Mouse (Mus musculus) layer of hippocampus, adult 2 months (tissue): ENCODE results near the gene Camk2n1. TPM values are rescaled to one million over a fixed set of nuclear protein-coding genes. Genes with fewer than 3 reads are reported as not detected.
A peak's percentile ranks its signal among the peaks of the same experiment; 100 is the strongest.

Experiments used
- DNase-seq, 2 experiments: peaks; one replicate each; pipeline ENCODE4 v3.0.0; 2022; ENCODE audit warnings: low spot score in 2 of 2
- H3K27ac ChIP-seq: fragments of 200-600 bp; 2 replicates; pipeline ENCODE4 v1.8.1; 2022
- H3K4me3 ChIP-seq: fragments of 200-600 bp; 2 replicates; pipeline ENCODE4 v1.8.1; 2022; ENCODE audit warnings: mild to moderate bottlenecking
- CTCF ChIP-seq: fragments of 200-600 bp; conservative IDR thresholded peaks from 2 replicates; pipeline ENCODE4 v1.8.1; 2022; ENCODE audit warnings: antibody characterized with exemption, mild to moderate bottlenecking, moderate library complexity
- total RNA-seq, 2 experiments: library from RNA; stranded (reverse); gene quantifications; 2 replicates each; pipeline ENCODE4 v1.2.3; 2021

The Camk2n1 gene
- total RNA-seq, 2 experiments from 2014 or later, result 378 to 385 TPM

GRCm38 (mm10) chr4:138426778-138427705, 27.1 kb upstream of the Camk2n1 start:
- peak; percentile 87 for TF ChIP-seq CTCF
- Histone ChIP-seq H3K4me3 (peak overlapping the region; percentile 6; the same call in 1 of the 2 replicates), H3K27ac (peak overlapping the region; percentile 73)
- peak; percentile 92 to 93 for DNase-seq

- no peak overlapping the region for H3K27ac ChIP-seq
- no peak overlapping the region for H3K4me3 ChIP-seq
- TF ChIP-seq CTCF, result peak; percentile 79
- DNase-seq, result peak in 1 of 2 experiments; percentile 53
Observed at GRCm38 (mm10) chr4:138429778-138430177, 24.3 kb upstream of the Camk2n1 start.

GRCm38 (mm10) chr4:138431340-138431739, 22.8 kb upstream of the Camk2n1 start:
- H3K27ac ChIP-seq, result no peak overlapping the region
- DNase-seq, result no peak
- no peak overlapping the region for H3K4me3 ChIP-seq
- no peak for TF ChIP-seq CTCF

GRCm38 (mm10) chr4:138434347-138435316, 19.5 kb upstream of the Camk2n1 start, which contains the start of gene Mul1:
Gene Mul1, plus strand, starts transcription at chr4:138434671.
- peak within 1 kb of the TSS; percentile 94 for H3K27ac ChIP-seq
- DNase-seq, result peak; percentile 97 to 99
- TF ChIP-seq CTCF, result peak; percentile 61
- peak within 1 kb of the TSS; percentile 90 for H3K4me3 ChIP-seq

GRCm38 (mm10) chr4:138440062-138440461, 14.1 kb upstream of the Camk2n1 start:
- H3K4me3 ChIP-seq, result no peak overlapping the region
- no peak overlapping the region for H3K27ac ChIP-seq
- TF ChIP-seq CTCF, result no peak
- no peak for DNase-seq

- Histone ChIP-seq H3K4me3 (no peak overlapping the region), H3K27ac (no peak overlapping the region)
- no peak for DNase-seq
- TF ChIP-seq CTCF, result no peak
Observed at GRCm38 (mm10) chr4:138444941-138445340, 9.2 kb upstream of the Camk2n1 start.

GRCm38 (mm10) chr4:138446981-138447380, 7.1 kb upstream of the Camk2n1 start:
- Histone ChIP-seq H3K4me3 (no peak overlapping the region), H3K27ac (peak overlapping the region; percentile 89)
- no peak for TF ChIP-seq CTCF
- peak in 1 of 2 experiments; percentile 37 for DNase-seq

- peak; percentile 99 for TF ChIP-seq CTCF
- H3K4me3 ChIP-seq, result peak overlapping the region; percentile 22; the same call in 1 of the 2 replicates
- H3K27ac ChIP-seq, result peak overlapping the region; percentile 89
- peak; percentile 94 to 98 for DNase-seq
Observed at GRCm38 (mm10) chr4:138447387-138447786, 6.7 kb upstream of the Camk2n1 start.

- TF ChIP-seq CTCF, result no peak
- Histone ChIP-seq H3K4me3 (peak overlapping the region; percentile 22; the same call in 1 of the 2 replicates), H3K27ac (peak overlapping the region; percentile 89)
- DNase-seq, result no peak
Observed at GRCm38 (mm10) chr4:138447827-138448602, 6.1 kb upstream of the Camk2n1 start.

- no peak overlapping the region for H3K4me3 ChIP-seq
- no peak overlapping the region; the same call in 1 of the 2 replicates for H3K27ac ChIP-seq
- no peak for TF ChIP-seq CTCF
- DNase-seq, result no peak
Observed at GRCm38 (mm10) chr4:138448872-138449615, 5.1 kb upstream of the Camk2n1 start.

GRCm38 (mm10) chr4:138449636-138450314, 4.3 kb upstream of the Camk2n1 start:
- TF ChIP-seq CTCF, result no peak
- no peak overlapping the region for H3K27ac ChIP-seq
- H3K4me3 ChIP-seq, result no peak overlapping the region
- no peak for DNase-seq
